Mouse (Mus musculus): ENCODE results near the gene Atad1. TPM values are rescaled to one million over a fixed set of nuclear protein-coding genes. Genes with fewer than 3 reads are reported as not detected.
A peak's percentile ranks its signal among the peaks of the same experiment; 100 is the strongest.

The Atad1 gene
- total RNA-seq, 2 experiments from 2014 or later: 31.4 to 78.5 TPM

DNA sequence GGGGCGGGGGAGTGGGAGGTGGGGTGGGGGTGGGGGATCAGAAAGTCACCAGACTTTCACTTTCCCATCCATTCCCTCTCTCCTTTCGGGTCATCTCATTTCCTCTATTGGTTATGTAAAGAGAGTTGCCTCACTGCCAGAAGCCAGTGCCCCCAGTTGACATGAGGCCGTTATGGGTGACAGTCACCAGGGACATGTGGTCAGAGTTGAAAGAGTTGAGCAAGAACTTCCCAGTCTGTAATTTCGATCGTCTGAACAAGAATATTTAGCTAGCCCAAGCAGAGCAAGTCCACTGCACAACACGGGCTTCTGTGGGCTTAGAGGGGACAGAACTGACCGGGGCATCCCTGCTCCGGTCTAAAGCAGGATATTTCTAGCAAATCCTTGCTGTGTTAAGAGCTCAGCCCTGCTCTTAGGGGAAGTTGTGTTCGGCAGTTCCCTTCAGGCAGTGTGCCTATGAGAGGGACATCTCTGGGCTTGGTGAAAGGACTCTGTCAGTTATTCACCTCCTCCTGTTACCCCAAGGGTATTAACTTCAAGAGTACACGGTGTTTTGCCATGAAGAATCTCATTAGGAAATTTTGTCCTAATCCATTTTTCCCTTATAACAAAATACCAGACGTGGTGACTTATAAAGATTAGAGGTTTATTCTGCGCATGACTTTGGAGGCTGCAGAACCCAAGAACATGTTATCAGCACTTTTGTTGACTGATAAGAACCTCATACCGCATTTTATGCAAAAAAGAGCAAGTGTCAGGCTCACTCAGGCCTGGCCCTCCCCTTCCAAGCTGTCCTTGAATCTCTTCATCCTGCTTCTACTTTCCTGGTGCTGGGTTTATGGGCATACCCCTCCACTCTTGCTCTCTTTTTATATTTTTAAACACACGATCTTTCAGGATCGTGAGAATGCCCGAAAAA, 102.0 kb downstream of the Atad1 start:
- ATAC-seq (replicated peaks; ENCODE audit: low FRiP score, low TSS enrichment, poor library complexity, severe bottlenecking): peak; percentile 53; the same call in 1 of the 2 replicates

DNA sequence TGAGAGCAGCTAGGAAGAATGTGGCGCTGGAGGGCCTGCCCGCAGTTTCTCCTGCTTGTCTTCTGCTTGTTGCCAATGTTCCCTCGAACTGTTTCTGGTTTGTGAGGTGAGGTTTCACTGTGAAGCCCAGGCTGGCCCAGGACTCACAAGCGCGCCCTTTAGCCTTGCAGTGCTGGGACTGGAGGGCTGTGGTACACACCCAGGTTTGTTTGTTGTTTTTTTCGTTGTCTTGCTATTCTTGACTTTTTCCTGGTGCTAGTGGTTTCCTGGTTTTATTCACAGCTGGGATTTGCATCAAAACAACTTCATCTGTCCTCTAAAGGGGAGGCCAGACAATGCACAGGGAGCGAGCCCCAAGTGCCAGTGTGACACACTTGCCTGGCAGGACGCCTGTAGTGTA, 104.7 kb downstream of the Atad1 start:
- ATAC-seq (replicated peaks; ENCODE audit: low FRiP score, low TSS enrichment, poor library complexity, severe bottlenecking): no peak

DNA sequence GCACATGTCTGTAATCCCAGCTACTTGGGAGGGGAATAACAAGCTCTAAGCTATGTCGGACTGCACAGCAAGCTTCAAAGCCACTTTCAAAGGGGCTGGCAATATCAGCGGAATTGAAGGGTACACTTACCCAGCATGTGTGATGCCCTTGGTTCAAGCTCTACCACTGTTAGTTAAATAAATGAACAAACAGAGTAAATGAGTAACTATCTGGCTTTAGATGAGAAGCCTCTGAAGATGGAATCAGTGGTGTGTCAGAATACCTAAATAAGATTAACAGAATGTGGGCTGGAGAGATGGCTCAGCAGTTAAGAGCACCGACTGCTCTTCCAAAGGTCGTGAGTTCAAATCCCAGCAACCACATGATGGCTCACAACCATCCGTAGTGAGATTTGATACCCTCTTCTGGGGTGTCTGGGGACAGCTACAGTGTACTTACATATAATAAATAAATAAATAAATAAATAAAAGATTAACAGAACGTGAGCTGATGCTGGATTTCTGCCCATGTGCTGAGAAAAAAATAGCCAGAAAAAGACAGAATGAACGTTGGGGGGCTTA, 110.9 kb downstream of the Atad1 start:
- no peak for ATAC-seq (replicated peaks; ENCODE audit: low FRiP score, low TSS enrichment, poor library complexity, severe bottlenecking)

DNA sequence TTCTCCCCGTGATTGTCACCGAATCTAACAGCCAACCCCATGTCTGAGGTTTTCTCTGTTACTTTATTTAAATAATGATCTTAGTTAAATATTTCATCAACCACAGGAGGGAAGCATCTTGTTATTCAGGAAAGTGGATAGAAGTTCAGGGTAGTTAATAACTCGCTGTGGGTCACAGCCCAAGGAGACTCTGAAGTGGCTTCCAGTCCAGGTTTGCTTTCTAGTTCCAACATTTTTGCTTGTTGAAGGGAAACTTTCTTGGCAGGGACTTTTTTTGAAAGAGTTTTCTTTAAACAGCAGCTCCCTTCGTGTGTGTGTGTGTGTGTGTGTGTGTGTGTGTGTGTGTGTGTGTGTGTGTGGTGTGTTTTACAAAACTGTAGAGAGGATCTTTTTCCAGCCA, 112.0 kb downstream of the Atad1 start:
- ATAC-seq (replicated peaks; ENCODE audit: low FRiP score, low TSS enrichment, poor library complexity, severe bottlenecking): no peak

DNA sequence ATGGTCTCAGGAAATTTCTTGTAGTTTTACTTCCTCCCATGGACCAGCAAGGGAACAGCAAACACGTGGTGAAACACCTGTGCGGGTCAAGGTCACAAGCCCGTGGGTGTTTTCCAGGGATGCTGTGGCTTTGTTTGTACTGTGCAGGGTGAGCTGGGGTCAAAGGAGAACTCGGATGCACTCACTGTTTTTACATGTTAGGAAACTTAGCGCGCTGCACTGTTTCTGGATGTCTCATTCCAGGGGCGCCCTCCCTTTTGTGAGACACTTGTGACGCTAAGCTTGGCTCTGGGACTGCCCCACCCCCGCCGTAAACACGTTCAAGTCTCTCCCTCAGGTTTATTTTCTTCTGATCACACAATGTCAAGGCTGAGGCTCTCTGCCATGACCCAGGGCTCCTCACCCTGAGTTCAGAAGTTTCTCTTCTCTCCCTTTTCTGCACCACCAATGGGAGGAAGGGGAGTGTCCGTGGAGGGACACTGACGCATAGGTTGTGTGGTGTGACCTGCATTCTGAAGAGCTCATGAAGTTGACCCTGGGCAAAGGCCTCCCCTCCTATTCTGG, 112.7 kb downstream of the Atad1 start:
- no peak for ATAC-seq (replicated peaks; ENCODE audit: low FRiP score, low TSS enrichment, poor library complexity, severe bottlenecking)

DNA sequence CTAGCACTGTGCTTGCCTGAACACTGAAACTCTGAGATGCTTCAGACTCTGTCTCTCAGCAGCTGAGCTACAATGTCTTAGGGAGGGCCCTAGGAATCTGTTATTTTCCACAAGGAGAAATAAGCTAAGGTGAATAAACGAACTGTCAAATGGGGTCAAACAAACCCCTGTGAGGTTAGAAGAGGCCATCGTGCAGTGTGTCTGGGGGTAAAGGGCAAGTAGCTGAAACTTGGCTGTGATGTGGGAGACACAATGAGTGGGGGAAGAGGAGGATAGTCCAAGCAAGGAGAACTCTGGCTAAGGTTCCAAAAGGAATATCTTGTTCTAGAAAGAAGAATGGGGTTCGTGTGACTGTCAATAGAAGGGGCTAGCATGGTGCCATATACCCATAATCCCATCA, 117.4 kb downstream of the Atad1 start:
- no peak for ATAC-seq (replicated peaks; ENCODE audit: low FRiP score, low TSS enrichment, poor library complexity, severe bottlenecking)

Other genes starting within 250 kb of the Atad1 start
- 0.82 and 0.96 TPM in 2 replicates for gene Papss2, start 144.0 kb downstream of the Atad1 start, total RNA-seq (2014; fragmentation: Nextera tagmentation)
- 0.38 and 0.61 TPM in 2 replicates for gene Papss2, start 144.0 kb downstream of the Atad1 start, total RNA-seq (2017)
- gene Pten, start 17.7 kb upstream of the Atad1 start, total RNA-seq (2014; fragmentation: Nextera tagmentation): 51.0 and 53.2 TPM in 2 replicates
- 63.2 and 90.9 TPM in 2 replicates for gene Pten, start 17.7 kb upstream of the Atad1 start, total RNA-seq (2017)